23 mouse cellular contexts compared by ENCODE assay signal in the genomic region with DNA sequence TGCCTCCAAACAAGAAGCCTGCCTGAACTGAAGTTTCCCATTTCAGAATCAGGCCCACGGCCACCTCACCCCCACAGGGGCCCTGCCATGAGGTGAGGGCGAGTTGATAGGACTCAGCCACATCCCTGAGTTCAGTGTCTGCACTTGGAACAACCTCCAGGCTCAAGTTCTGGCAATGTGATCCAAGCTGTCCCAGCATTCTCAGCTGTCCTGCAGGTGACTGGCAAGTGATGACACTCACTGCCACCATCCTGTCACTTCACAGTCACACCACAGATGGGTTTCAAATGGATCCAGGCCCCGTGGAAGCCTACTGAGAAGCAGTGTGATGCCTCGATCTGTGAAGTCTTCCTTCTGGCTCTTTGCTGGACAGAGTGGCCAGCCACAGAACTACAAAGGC. TPM values are rescaled to one million over a fixed set of nuclear protein-coding genes. Genes with fewer than 3 reads are reported as not detected.
DNase-seq lines count a peak whose midpoint lies in the region; ATAC-seq and TF ChIP-seq lines count a peak whose summit lies in the region.
"Had no signal": no experiment of that assay in that cellular context is flagged by ENCODE, and none has a peak within 500 bp of the region (broad histone marks: within the 10 kb centered on the region; RNA-seq: fewer than 3 reads in every experiment).

No protein-coding gene starts in this region.

- H3K36me3 ChIP-seq in forebrain, postnatal 0 days (ENCODE audit: insufficient read depth), result no peaks in the 10 kb centered on the region
- no peaks in the 10 kb centered on the region for H3K36me3 ChIP-seq in forebrain, embryonic 15.5 days
- no peaks in the 10 kb centered on the region for H3K36me3 ChIP-seq in heart, embryonic 13.5 days
- H3K36me3 ChIP-seq in megakaryocyte, embryonic 14.5 days (replicated peaks; ENCODE audit: low read length), result peaks cover 22% of the 10 kb centered on the region
- H3K36me3 ChIP-seq: intestine, embryonic 15.5 days; limb, embryonic 13.5 days; midbrain, embryonic 12.5 days had no signal

- no peak for DNase-seq in forebrain, postnatal 0 days
- DNase-seq in heart, postnatal 36 days, result no peak
- no peak for DNase-seq in right cerebral cortex, postnatal 10 days (ENCODE audit: low spot score in 2 of 2)
- DNase-seq in layer of hippocampus, postnatal 25 days (ENCODE audit: extremely low spot score in 1 of 2, low spot score in 1 of 2), result no peak
- DNase-seq: adrenal gland, postnatal 14 days; cerebellum, adult 2 months; cerebellum, postnatal 36 days; embryo, embryonic 11 days; gastrocnemius, postnatal 25 days; lung, adult 18-20 months; lung, postnatal 10 days; right cerebral cortex, postnatal 14 days had no signal

- intact Hi-C loops in heart, postnatal 36 days (cut with DNase I), result no loop called here

- no peak overlapping the region for H3K27ac ChIP-seq in forebrain, postnatal 0 days (ENCODE audit: low read depth, low read length)
- H3K27ac ChIP-seq in forebrain, embryonic 15.5 days (replicated peaks), result no peak overlapping the region
- H3K27ac ChIP-seq in heart, embryonic 13.5 days (replicated peaks), result peak overlapping the region; percentile 91
- H3K27ac ChIP-seq: forebrain, embryonic 13.5 days; intestine, embryonic 15.5 days; layer of hippocampus, adult 2 months; limb, embryonic 13.5 days; midbrain, embryonic 12.5 days had no signal

- no peaks in the 10 kb centered on the region for H3K9me3 ChIP-seq in forebrain, postnatal 0 days (ENCODE audit: low read length)
- H3K9me3 ChIP-seq in forebrain, embryonic 15.5 days, result no peaks in the 10 kb centered on the region
- no peaks in the 10 kb centered on the region for H3K9me3 ChIP-seq in heart, embryonic 13.5 days
- no peaks in the 10 kb centered on the region for H3K9me3 ChIP-seq in megakaryocyte, embryonic 14.5 days
- H3K9me3 ChIP-seq: forebrain, embryonic 13.5 days; intestine, embryonic 15.5 days; limb, embryonic 13.5 days; midbrain, embryonic 12.5 days had no signal

- no peak overlapping the region for H3K4me2 ChIP-seq in forebrain, postnatal 0 days (ENCODE audit: low read depth)
- no peak overlapping the region for H3K4me2 ChIP-seq in forebrain, embryonic 15.5 days (replicated peaks)
- no peak overlapping the region for H3K4me2 ChIP-seq in heart, embryonic 13.5 days
- H3K4me2 ChIP-seq: forebrain, embryonic 13.5 days; intestine, embryonic 15.5 days; limb, embryonic 13.5 days; midbrain, embryonic 12.5 days had no signal

- ATAC-seq in forebrain, postnatal 0 days, result 0 out of 2 replicates have a peak, but pooled peaks have one; percentile 24
- no peak for ATAC-seq in forebrain, embryonic 15.5 days (replicated peaks)
- no peak for ATAC-seq in heart, embryonic 13.5 days (ENCODE audit: extremely low read depth, insufficient number of reproducible peaks, low FRiP score, low TSS enrichment)
- no peak for ATAC-seq in megakaryocyte, adult 5-6 weeks (ENCODE audit: poor library complexity, severe bottlenecking)
- ATAC-seq: activated CD4-positive, CD25-positive, alpha-beta regulatory T cell, adult 4 months; forebrain, embryonic 13.5 days; hindbrain, embryonic 16.5 days; intestine, embryonic 15.5 days had no signal

- no peak overlapping the region for H3K4me3 ChIP-seq in forebrain, postnatal 0 days (ENCODE audit: low read depth, low read length)
- H3K4me3 ChIP-seq in forebrain, embryonic 15.5 days, result no peak overlapping the region
- H3K4me3 ChIP-seq in heart, embryonic 13.5 days, result no peak overlapping the region
- peak overlapping the region; percentile 42 for H3K4me3 ChIP-seq in megakaryocyte, embryonic 14.5 days (replicated peaks)
- H3K4me3 ChIP-seq: forebrain, embryonic 13.5 days; intestine, embryonic 15.5 days; layer of hippocampus, adult 2 months; limb, embryonic 13.5 days; midbrain, embryonic 12.5 days had no signal

- no peak for TF ChIP-seq CTCF in forebrain, postnatal 0 days (IDR thresholded peaks at IDR 0.05; ENCODE audit: low read depth)

- H3K9ac ChIP-seq in forebrain, postnatal 0 days, result no peak overlapping the region
- H3K9ac ChIP-seq in forebrain, embryonic 15.5 days (replicated peaks), result no peak overlapping the region
- peak overlapping the region; percentile 53; the same call in 1 of the 2 replicates for H3K9ac ChIP-seq in heart, embryonic 13.5 days
- H3K9ac ChIP-seq: forebrain, embryonic 13.5 days; intestine, embryonic 15.5 days; limb, embryonic 13.5 days; midbrain, embryonic 12.5 days had no signal

- no peaks in the 10 kb centered on the region for H3K27me3 ChIP-seq in forebrain, postnatal 0 days (ENCODE audit: insufficient read depth, low read length)
- no peaks in the 10 kb centered on the region for H3K27me3 ChIP-seq in forebrain, embryonic 15.5 days
- H3K27me3 ChIP-seq in heart, embryonic 13.5 days (replicated peaks), result no peaks in the 10 kb centered on the region
- peaks cover 16% of the 10 kb centered on the region for H3K27me3 ChIP-seq in megakaryocyte, embryonic 14.5 days (replicated peaks)
- H3K27me3 ChIP-seq: forebrain, embryonic 13.5 days; intestine, embryonic 15.5 days; limb, embryonic 13.5 days had no signal

- WGBS in forebrain, postnatal 0 days, result 58% methylated on average over 4 of the region's 4 CpGs
- WGBS in forebrain, embryonic 15.5 days, result 53% methylated on average over 4 of the region's 4 CpGs
- 31% methylated on average over 4 of the region's 4 CpGs for WGBS in heart, embryonic 13.5 days

- H3K4me1 ChIP-seq in forebrain, postnatal 0 days (ENCODE audit: insufficient read depth), result peaks cover 16% of the 10 kb centered on the region
- H3K4me1 ChIP-seq in forebrain, embryonic 15.5 days, result peaks cover 60% of the 10 kb centered on the region
- H3K4me1 ChIP-seq in heart, embryonic 13.5 days, result peaks cover 99% of the 10 kb centered on the region
- peaks cover 82% of the 10 kb centered on the region for H3K4me1 ChIP-seq in megakaryocyte, embryonic 14.5 days

RNA-seq across cellular contexts. Expression of gene Shb, which starts 16.4 kb away (rescaled TPM):
- total RNA-seq in forebrain, postnatal 0 days (2014; rRNA removed), result 26.7 and 32.6 TPM in 2 replicates
- polyA plus RNA-seq in forebrain, postnatal 0 days (2015; fragmentation: Nextera tagmentation; extraction: Ambion mirVana), result 8.5 and 8.6 TPM in 2 replicates
- 13.1 and 13.3 TPM in 2 replicates for polyA plus RNA-seq in forebrain, embryonic 15.5 days (2015; fragmentation: Nextera tagmentation; extraction: Ambion mirVana)
- polyA plus RNA-seq in heart, embryonic 13.5 days (2015; fragmentation: Nextera tagmentation; extraction: Ambion mirVana), result 8.6 and 8.8 TPM in 2 replicates
- total RNA-seq in heart, postnatal 36 days (2021), result 10 to 100 TPM; 24.2 to 40.9 TPM
- 20.2 and 27.2 TPM in 2 replicates for polyA plus RNA-seq in megakaryocyte, embryonic 14.5 days (2012; ENCODE audit: insufficient read depth, low replicate concordance)
- total RNA-seq in megakaryocyte, adult 5-6 weeks (2015), result 3.7 and 3.9 TPM in 2 replicates
- total RNA-seq in megakaryocyte, adult 5-6 weeks (2017), result 1.8 and 3.3 TPM in 2 replicates
- 10 to 100 TPM; 16.1 to 18.8 TPM for total RNA-seq in layer of hippocampus, postnatal 25 days (2021)
- polyA plus RNA-seq: activated CD4-positive, CD25-positive, alpha-beta regulatory T cell, adult 4 months had no signal
